Mouse (Mus musculus): Measurements from ENCODE around the gene Fbxo24.

The Fbxo24 gene

DNA sequence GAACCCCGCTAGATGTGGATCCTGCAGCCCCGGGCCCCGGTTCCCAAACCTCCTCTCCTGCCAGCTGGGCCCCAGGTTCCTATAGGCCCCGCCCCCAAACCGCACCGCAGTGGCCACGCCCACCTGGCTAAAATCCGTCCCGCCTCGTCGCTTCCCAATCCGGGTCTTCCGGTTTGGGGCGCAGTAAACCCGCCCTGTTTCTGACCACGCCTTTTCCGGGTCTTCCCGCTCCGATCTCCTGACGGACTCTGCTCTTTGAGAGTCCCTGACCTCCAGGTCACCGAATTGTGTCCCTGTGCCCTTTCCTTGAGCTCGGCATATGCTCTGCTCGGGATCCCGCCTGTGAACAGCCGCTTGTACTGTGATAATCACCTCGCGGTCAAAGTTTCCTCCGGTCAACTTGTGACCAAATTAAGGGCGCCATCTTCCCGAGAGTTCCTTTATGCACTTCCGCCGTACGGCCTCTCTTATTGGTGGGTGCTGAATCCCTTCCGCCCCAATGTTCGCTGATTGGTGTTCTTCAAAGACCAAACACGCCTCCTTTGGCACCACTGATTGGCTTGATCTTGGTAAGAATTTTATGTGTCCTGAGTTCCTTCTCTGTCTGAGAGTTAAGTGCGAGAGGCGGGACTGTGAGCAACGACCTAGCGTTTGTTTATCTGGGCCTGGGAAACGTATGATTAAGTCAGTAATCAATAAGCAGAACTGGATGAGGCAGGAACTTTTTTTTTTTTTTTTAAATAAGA is 28.0 kb downstream of the Fbxo24 start, which contains the start of gene Mospd3:
TSS of gene Mospd3 (minus strand) at position 440 of the 746 bp plus-strand sequence.
- DNase-seq: peak; percentile 98

GRCm38 (mm10) chr5:137600281-137600618 is 28.6 kb downstream of the Fbxo24 start:
- DNase-seq: no peak

DNA sequence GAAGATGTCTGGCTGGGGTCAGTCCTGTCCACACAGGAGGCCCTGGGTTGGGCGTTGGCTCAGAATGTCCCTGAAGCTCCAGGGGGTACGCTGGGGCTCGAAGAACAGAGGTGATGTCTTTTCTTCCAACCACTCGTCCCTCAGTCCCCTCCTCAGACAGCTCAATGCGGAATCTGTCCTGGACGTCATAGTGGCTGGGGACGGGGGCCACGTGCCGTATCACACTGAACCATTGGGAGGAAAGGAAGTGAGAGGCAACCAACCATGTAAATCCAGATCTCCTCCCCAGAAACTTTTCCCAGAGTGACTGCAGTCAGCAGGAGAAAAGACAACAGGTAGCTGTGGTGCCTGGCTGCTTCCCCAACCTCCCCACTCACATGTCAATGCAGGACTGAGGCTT is 29.2 kb downstream of the Fbxo24 start:
- DNase-seq: no peak

DNA sequence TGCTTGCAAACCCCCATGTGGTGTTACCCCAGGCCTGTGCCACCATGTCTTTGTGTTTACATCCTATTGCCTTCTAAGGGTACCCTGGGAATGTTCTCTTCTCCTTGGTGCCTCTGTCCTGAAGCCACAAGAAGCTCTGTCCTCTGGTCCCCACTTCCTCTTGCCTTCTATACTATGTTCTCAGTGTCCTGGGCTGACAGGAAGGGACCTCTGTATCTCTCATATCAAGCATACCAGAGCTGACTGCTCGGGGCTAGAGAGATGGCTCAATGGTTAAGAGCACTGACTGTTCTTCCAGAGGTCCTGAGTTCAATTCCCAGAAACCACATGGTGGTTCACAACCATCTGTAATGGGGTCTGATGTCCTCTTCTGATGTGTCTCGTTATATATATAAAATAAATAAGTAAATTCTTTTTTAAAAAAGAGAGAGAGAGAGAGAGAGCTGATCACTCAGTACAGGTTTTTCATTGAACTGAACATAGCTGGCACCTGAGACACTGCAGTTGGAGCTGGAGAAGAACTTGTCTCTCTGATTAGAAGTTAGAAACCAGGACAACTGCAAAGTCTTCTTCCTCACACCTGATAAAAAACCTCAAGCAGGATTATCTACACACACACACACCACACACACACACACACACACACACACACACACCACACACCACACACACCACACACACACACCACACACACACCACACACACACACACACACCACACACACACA is 30.5 kb downstream of the Fbxo24 start:
- no peak for DNase-seq

- no peak for DNase-seq
Observed at GRCm38 (mm10) chr5:137597625-137598024, 31.2 kb downstream of the Fbxo24 start.

DNA sequence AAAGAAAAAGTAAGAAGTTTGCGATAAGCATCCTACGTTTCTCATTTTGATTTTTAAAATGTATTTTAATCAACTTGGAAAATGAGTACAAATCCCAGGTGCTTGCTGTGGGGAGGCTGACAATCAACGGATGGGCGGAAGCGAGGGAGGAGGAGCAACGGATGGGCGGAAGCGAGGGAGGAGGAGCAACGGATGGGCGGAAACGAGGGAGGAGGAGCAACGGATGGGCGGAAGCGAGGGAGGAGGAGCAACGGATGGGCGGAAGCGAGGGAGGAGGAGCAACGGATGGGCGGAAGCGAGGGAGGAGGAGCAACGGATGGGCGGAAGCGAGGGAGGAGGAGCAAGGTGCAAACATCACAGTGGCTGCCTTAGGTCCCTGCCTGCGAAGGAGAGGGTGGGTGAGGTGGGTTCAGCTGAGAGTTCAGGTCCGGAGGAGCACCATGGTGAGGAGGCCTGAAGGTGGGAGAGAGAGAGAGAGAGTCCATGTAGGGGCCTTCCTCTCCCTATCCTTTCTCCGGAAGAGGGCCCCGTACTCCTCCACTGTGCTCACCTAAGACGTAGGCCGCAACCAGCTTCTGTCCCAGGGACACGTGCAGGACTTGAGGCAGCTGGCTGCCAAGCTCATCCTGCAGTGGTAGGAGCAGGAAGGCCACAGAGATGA is 32.1 kb downstream of the Fbxo24 start:
- no peak for DNase-seq

DNA sequence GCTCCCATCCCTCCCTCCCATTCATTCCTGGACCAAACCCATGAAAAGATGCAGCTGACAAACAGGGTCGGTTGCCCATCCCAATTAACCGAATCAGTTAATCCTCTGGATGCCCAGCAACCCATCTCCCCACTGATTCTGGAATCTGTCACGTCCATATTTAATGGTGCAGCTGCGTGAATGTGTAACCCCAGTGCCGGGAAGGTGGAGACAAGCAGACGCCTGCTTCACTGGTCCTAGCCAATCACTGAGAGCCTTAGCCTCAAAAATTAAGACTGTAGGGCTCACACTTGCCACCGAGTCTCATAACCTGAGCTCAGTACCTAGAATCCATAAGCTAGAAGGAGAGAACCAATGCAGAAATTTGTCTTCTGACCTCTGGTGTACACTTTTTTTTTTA is 32.9 kb downstream of the Fbxo24 start:
- no peak for DNase-seq

DNA sequence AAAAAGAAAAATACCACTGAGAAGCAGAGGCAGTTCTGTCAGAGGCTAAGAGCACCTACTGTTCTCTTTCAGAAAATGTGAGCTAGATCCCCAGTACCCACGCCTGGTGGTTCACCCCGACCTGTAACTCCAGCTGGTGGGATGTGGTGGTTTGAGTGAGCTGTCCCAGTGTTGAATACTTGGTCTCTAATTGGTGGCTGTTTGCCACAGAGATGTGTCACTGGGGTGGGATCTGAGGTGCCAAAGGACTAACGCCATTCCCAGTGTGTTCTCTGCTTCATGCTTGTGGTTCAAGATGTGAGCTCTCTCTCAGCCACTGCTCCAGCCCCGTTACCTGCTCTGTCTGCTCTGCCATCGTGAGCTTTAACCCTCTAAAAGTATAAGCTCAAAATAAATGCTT is 38.3 kb downstream of the Fbxo24 start:
- no peak for DNase-seq

- DNase-seq: peak; percentile 87
Observed at GRCm38 (mm10) chr5:137584976-137585375, 43.8 kb downstream of the Fbxo24 start.

GRCm38 (mm10) chr5:137583670-137584169 is 45.1 kb downstream of the Fbxo24 start:
- peak; percentile 21 for DNase-seq

DNA sequence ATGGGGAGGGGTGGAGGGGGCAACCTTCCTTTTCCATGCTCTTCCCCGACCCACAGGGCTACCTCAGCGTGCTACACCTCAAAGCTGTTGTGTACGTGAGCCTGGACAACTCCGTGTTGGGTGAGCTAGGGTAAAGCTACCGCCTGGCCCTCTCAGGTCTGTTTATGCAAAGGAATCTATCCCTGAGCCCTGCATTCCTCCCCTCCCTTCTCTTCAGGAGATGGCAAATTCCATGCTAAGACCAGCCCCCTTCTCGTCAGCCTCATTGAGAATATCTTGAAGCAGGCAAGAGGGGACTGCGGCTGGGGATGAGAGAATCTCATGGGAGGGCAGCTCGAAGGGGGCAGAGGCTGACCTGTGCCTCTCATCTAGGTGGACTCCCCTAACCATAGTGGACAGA is 46.1 kb downstream of the Fbxo24 start:
- DNase-seq: no peak

DNA sequence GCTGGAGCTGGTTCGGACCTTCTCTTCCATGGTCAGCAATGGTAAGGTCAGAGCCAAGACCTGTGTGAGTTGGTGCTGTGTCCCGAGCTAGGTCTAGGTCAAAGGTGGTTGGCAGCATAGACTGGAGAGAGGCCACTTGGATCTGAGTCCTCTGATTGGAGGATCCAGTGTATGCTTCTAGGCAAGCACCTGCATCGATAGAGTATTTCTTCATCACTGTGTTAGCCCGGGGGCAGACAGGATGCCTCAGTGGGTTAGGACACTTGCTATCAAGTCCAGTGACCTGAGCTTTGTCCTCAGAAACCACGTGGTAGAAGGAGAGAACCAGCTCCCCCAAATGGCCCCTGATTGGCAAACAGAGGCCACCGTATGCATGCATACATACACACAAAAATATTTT is 48.6 kb downstream of the Fbxo24 start:
- DNase-seq: no peak

GRCm38 (mm10) chr5:137574470-137574901 is 54.3 kb downstream of the Fbxo24 start:
- DNase-seq: peak; percentile 39

- no peak for DNase-seq
Observed at GRCm38 (mm10) chr5:137570691-137571586, 57.9 kb downstream of the Fbxo24 start.

DNA sequence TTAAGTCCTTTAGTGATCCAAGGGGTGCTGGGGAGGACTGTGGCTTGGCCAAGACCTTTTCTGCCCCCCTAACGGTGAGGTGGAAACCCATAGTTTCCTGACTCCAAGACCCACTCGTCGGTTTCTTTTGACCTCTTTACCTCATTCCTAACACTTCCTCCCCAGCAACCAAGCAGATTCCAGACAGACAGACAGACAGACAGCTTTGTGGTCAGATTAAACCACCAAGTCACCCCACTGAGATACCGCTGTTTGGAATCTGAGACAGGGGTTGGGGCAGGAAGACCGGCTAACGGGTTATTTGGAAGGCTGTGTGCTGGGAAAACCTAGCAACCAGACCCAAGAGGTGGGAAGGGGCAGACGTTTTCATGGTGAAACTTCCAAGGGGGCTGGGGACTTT is 58.6 kb downstream of the Fbxo24 start:
- no peak for DNase-seq

DNA sequence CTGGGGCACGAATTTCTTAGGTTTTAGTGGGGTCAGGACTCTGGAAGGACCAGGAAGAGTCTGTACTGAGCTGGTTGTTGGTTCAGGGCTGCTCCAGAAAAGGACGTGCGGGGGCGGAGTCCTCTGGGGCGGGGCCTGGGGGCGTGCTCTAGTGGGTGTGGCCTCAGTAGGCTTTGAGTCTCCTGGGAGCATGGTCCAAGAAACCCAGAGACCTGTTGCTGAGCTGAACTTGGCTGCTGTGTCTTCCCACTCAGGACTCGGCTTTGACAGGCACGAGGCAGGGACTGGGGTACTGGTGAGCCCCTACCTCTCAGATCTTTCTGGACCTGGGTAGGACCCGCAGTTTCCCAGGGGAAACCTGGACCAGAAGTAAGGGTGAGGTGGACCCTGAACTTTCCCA is 59.1 kb downstream of the Fbxo24 start, which contains the start of gene Tfr2:
TSS of gene Tfr2 (plus strand) at position 176 of the 400 bp plus-strand sequence.
- peak; percentile 60 for DNase-seq

GRCm38 (mm10) chr5:137569031-137569430 is 59.8 kb downstream of the Fbxo24 start:
- no peak for DNase-seq

DNA sequence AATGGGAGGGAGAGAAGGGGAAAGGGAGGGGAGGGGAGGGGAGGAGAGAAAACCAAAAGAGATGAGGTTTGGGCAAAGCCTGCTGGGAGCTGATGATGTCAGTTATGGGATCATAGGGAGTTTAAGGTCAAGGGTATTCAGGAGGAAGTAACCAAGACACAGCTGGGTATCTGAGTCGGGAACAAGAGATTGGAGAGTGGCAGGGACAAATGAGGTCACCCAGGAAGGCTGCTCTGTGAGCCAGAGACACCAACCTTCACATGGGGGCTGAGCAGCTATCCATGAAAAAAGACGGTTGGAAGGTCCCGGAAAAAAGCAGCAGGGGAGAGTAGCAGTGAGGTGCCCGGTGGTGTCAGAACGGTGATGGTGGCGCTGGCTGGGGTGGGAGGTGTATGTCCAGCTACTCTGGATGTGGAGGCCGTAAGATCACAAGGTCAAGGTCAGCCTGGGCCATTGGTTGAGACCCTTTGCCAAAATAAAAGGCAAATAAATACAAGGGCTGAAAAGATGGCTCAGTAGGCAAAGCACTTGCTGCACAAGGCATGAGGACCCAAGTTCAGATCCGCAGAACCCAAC is 60.5 kb downstream of the Fbxo24 start:
- DNase-seq: no peak

DNA sequence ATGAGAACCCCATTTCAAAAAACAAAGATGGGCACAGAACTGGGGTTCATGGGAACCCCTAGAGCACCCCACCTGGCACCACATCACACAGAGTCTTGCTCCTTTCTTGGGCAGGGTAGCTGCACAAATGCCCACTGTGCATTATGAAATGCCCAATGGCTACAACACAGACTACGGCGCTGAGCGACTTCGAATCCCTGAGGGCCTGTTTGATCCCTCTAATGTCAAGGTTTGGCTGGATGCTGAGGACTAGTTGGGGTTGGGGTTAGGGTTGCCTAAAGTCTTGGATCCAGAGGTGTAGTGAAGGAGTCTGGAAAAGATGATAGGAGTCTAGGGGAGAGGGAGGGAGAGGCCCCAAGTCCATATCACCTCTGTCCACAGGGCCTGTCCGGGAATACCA is 62.4 kb downstream of the Fbxo24 start:
- no peak for DNase-seq

- no peak for DNase-seq
Observed at GRCm38 (mm10) chr5:137565744-137566143, 63.1 kb downstream of the Fbxo24 start.

- no peak for DNase-seq
Observed at GRCm38 (mm10) chr5:137562965-137563364, 65.8 kb downstream of the Fbxo24 start.

Measured in lung, postnatal 14 days (tissue).